Mouse (Mus musculus) forebrain, embryonic 16.5 days (tissue): Measurements from ENCODE around the gene H6pd. TPM values are rescaled to one million over a fixed set of nuclear protein-coding genes. Genes with fewer than 3 reads are reported as not detected.

ENCODE experiments used
- ATAC-seq: fragments of 200-750 bp; cut with Nextera tagmentation; 2 replicates; pipeline ENCODE4 v1.8.0; 2017; ENCODE audit warnings: mild to moderate bottlenecking, moderate library complexity
- H3K27ac ChIP-seq: fragments of 300-500 bp; sonication (generic); 2 replicates; pipeline ENCODE4 v1.5.1; 2014; ENCODE audit warnings: low read length, control low read depth
- H3K27me3 ChIP-seq: fragments of 300-500 bp; sonication (generic); replicated peaks from 2 replicates; pipeline ENCODE4 v1.6.1; 2014; ENCODE audit warnings: low read length; ENCODE audit not compliant: control insufficient read depth, insufficient read depth
- H3K36me3 ChIP-seq: fragments of 300-500 bp; sonication (generic); 2 replicates; pipeline ENCODE4 v1.6.1; 2014; ENCODE audit not compliant: control insufficient read depth, insufficient read depth
- H3K4me1 ChIP-seq: fragments of 300-500 bp; sonication (generic); replicated peaks from 2 replicates; pipeline ENCODE4 v1.6.1; 2014; ENCODE audit warnings: low read length; ENCODE audit not compliant: control insufficient read depth, insufficient read depth
- H3K4me2 ChIP-seq: fragments of 300-500 bp; sonication (generic); 2 replicates; pipeline ENCODE4 v1.6.1; 2014; ENCODE audit warnings: mild to moderate bottlenecking, low read length, control low read depth
- H3K4me3 ChIP-seq: fragments of 300-500 bp; sonication (generic); replicated peaks from 2 replicates; pipeline ENCODE4 v1.5.1; 2014; ENCODE audit warnings: mild to moderate bottlenecking, low read length, control low read depth
- H3K9ac ChIP-seq: fragments of 300-500 bp; sonication (generic); replicated peaks from 2 replicates; pipeline ENCODE4 v1.6.1; 2014; ENCODE audit warnings: low read depth, low read length, control low read depth
- H3K9me3 ChIP-seq: fragments of 300-500 bp; sonication (generic); 2 replicates; pipeline ENCODE4 v1.6.1; 2016; ENCODE audit warnings: low read length; ENCODE audit not compliant: control insufficient read depth
- WGBS: fragments of 180-500 bp; shearing (Covaris S2); extraction: QIAGEN DNeasy Blood & Tissue Kit; methylation state at CpG from one replicate; pipeline ENCODE4 v1.1.7; 2014; 5-methylcytosine and 5-hydroxymethylcytosine counted together
- polyA plus RNA-seq: library from polyadenylated mRNA; unstranded; fragments of >200 nt; fragmentation: Nextera tagmentation; extraction: Ambion mirVana; gene quantifications from 2 replicates; pipeline ENCODE4 v1.2.1, GENCODE M21; 2015

The H6pd gene
- polyA plus RNA-seq, 1 experiment from 2014 or later, result 2.1 TPM

- H3K9ac ChIP-seq, result no peak overlapping the region
These were observed 24.7 kb downstream of the H6pd start for GRCm38 (mm10) chr4:149983921-149984645.

GRCm38 (mm10) chr4:149982154-149982553 is 26.7 kb downstream of the H6pd start:
- H3K27me3 ChIP-seq, result no peaks in the 10 kb centered on the region
- WGBS, result 87% methylated on average over 15 of the region's 15 CpGs
- H3K9me3 ChIP-seq, result no peaks in the 10 kb centered on the region
- no peak overlapping the region for H3K4me3 ChIP-seq
- no peak overlapping the region for H3K27ac ChIP-seq
- peaks cover 13% of the 10 kb centered on the region for H3K4me1 ChIP-seq
- H3K4me2 ChIP-seq, result no peak overlapping the region
- no peak overlapping the region for H3K9ac ChIP-seq
- no peaks in the 10 kb centered on the region for H3K36me3 ChIP-seq
- ATAC-seq, result no peak

More at GRCm38 (mm10) chr4:149983921-149984645, 24.7 kb downstream of the H6pd start:
- no peak for ATAC-seq
- Histone ChIP-seq H3K27ac (no peak overlapping the region), H3K9me3 (no peaks in the 10 kb centered on the region), H3K27me3 (no peaks in the 10 kb centered on the region), H3K4me1 (peaks cover 15% of the 10 kb centered on the region), H3K4me3 (no peak overlapping the region), H3K4me2 (no peak overlapping the region), H3K36me3 (no peaks in the 10 kb centered on the region)
- 92% methylated on average over 23 of the region's 23 CpGs for WGBS

DNA sequence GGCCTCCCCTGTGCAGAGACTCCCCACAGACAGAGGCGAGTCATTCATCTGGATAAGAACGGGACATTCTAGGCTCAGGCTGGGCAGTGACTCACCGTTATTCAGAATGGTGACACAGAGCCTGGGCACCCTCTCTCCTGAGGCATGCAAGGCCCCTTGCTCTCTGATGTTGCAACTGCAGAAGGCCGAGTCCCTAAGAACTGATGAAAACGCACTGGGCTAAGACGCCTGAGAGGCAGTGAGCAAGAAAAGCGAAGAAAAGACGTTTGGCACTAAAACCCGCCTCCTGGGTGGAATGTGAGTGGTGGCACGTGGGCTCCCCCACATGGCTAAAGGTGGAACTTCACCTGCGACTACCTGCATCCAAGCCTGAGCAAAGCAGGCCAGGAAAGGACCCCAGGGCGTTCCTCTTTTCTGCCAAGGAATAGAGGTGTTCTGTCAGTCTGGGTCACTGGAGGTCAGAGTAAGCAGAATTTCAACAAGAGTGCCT is 29.0 kb downstream of the H6pd start:
- 2% methylated on average over 12 of the region's 12 CpGs for WGBS
- Histone ChIP-seq H3K27ac (no peak overlapping the region), H3K4me2 (peak overlapping the region; percentile 51), H3K9me3 (no peaks in the 10 kb centered on the region), H3K9ac (peak overlapping the region; percentile 48; the same call in 1 of the 2 replicates), H3K4me1 (peaks cover 13% of the 10 kb centered on the region), H3K36me3 (no peaks in the 10 kb centered on the region), H3K4me3 (peak overlapping the region; percentile 22), H3K27me3 (no peaks in the 10 kb centered on the region)
- ATAC-seq, result peak; percentile 51

- Histone ChIP-seq H3K4me3 (no peak overlapping the region), H3K4me1 (peaks cover 13% of the 10 kb centered on the region), H3K27ac (no peak overlapping the region), H3K9me3 (no peaks in the 10 kb centered on the region), H3K4me2 (no peak overlapping the region), H3K9ac (no peak overlapping the region), H3K27me3 (no peaks in the 10 kb centered on the region), H3K36me3 (no peaks in the 10 kb centered on the region)
- no peak for ATAC-seq
- 79% methylated on average over 2 of the region's 2 CpGs for WGBS
These were observed 30.0 kb downstream of the H6pd start for GRCm38 (mm10) chr4:149978820-149979219.

- Histone ChIP-seq H3K4me1 (peaks cover 13% of the 10 kb centered on the region), H3K9ac (no peak overlapping the region), H3K36me3 (no peaks in the 10 kb centered on the region), H3K9me3 (no peaks in the 10 kb centered on the region), H3K27ac (no peak overlapping the region), H3K4me3 (no peak overlapping the region), H3K27me3 (no peaks in the 10 kb centered on the region), H3K4me2 (no peak overlapping the region)
- peak; percentile 35; the same call in 1 of the 2 replicates for ATAC-seq
- 48% methylated on average over 17 of the region's 17 CpGs for WGBS
These were observed 30.9 kb downstream of the H6pd start for GRCm38 (mm10) chr4:149977801-149978544.

GRCm38 (mm10) chr4:149977181-149977580 is 31.6 kb downstream of the H6pd start:
- 81% methylated on average over 6 of the region's 6 CpGs for WGBS
- no peak overlapping the region for H3K4me3 ChIP-seq
- no peak for ATAC-seq
- H3K4me2 ChIP-seq, result no peak overlapping the region
- no peaks in the 10 kb centered on the region for H3K27me3 ChIP-seq
- no peaks in the 10 kb centered on the region for H3K9me3 ChIP-seq
- H3K4me1 ChIP-seq, result peaks cover 13% of the 10 kb centered on the region
- H3K27ac ChIP-seq, result no peak overlapping the region
- no peaks in the 10 kb centered on the region for H3K36me3 ChIP-seq
- no peak overlapping the region for H3K9ac ChIP-seq

DNA sequence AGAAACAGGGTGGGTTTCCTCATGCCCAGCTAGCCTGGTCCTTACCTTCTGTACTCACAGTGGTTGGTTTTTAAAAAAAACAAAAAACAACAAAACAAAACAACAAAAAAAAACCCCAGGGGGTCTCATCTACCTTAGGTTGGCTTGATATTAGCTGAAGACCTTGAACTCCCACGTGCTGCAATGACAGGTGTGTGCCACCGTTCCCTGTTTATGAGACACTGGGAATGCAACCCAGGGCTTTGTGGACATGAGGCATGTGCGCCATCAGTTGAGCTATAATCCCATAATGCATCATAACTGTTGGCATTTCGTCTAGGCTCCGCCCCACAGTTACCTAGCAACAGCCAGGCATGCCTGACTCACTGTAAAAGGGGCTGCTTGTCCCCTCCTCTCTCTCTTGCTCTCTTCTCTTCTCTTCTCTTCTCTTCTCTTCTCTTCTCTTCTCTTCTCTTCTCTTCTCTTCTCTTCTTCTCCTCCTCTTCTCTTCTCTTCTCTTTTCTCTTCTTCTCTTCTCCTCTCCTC is 33.0 kb downstream of the H6pd start:
- Histone ChIP-seq H3K27me3 (no peaks in the 10 kb centered on the region), H3K9me3 (no peaks in the 10 kb centered on the region), H3K4me1 (peaks cover 13% of the 10 kb centered on the region), H3K36me3 (no peaks in the 10 kb centered on the region), H3K27ac (no peak overlapping the region), H3K4me2 (no peak overlapping the region), H3K4me3 (no peak overlapping the region), H3K9ac (no peak overlapping the region)
- 66% methylated on average over 5 of the region's 5 CpGs for WGBS
- no peak for ATAC-seq

- Histone ChIP-seq H3K4me2 (no peak overlapping the region), H3K4me1 (peaks cover 13% of the 10 kb centered on the region), H3K4me3 (no peak overlapping the region), H3K27ac (no peak overlapping the region), H3K36me3 (no peaks in the 10 kb centered on the region), H3K9ac (no peak overlapping the region), H3K9me3 (no peaks in the 10 kb centered on the region), H3K27me3 (no peaks in the 10 kb centered on the region)
- ATAC-seq, result no peak
- WGBS, result 78% methylated on average over 8 of the region's 8 CpGs
These were observed 33.5 kb downstream of the H6pd start for GRCm38 (mm10) chr4:149975291-149975690.

GRCm38 (mm10) chr4:149971393-149971792 is 37.4 kb downstream of the H6pd start:
- WGBS, result 80% methylated on average over 9 of the region's 9 CpGs
- Histone ChIP-seq H3K4me1 (no peaks in the 10 kb centered on the region), H3K27ac (no peak overlapping the region), H3K4me2 (no peak overlapping the region), H3K36me3 (no peaks in the 10 kb centered on the region), H3K4me3 (no peak overlapping the region), H3K9me3 (no peaks in the 10 kb centered on the region), H3K27me3 (no peaks in the 10 kb centered on the region), H3K9ac (no peak overlapping the region)
- no peak for ATAC-seq
